In the genomic region with DNA sequence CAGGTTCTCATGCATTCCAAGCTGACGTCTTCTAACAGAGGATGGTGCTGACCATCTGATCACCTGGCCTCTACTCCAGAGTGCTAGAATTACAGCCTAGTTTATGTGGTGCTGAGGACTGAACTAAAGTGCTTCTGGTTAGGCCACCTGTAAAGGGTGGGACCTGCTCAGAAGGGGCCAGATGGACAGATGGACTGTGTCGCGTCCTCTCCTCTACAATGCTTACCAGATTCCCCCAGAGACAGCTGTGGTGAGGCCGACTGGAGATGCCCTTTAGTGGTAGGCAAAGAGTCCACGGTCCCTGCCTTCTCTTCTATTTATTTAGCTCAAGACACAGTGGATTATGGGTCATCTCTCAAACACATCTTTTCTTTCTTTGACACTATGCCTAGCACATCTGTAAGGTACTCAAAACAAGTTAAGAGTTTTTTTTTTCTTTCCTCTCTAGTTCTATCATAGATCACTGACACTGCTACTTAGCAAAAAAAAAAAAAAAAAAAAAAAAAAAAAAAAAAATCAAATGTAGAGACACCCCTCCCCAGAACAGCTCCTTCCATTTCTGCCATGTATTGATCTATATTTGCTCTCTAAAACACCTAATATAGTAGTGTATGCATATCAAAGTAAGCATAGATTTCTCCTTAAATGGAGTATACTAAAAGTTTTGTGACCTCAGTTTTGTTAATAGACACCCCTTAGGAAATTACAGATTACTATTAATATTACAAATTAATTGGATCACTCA, we compare ENCODE assay signal across 18 mouse cellular contexts. TPM values are rescaled to one million over a fixed set of nuclear protein-coding genes. Genes with fewer than 3 reads are reported as not detected.
DNase-seq lines count a peak whose midpoint lies in the region; ATAC-seq and TF ChIP-seq lines count a peak whose summit lies in the region.
"Had no signal": no experiment of that assay in that cellular context is flagged by ENCODE, and none has a peak within 500 bp of the region (broad histone marks: within the 10 kb centered on the region; RNA-seq: fewer than 3 reads in every experiment).

No protein-coding gene starts in this region.

- no peak overlapping the region for H3K4me3 ChIP-seq in forebrain, embryonic 11.5 days (ENCODE audit: low read depth, low read length)
- no peak overlapping the region for H3K4me3 ChIP-seq in forebrain, embryonic 15.5 days
- no peak overlapping the region for H3K4me3 ChIP-seq in heart, embryonic 14.5 days (ENCODE audit: control insufficient read depth in 1 of 2, insufficient read depth in 1 of 2, low read depth in 1 of 2, low read length in 2 of 2)
- H3K4me3 ChIP-seq in limb, embryonic 12.5 days (replicated peaks), result no peak overlapping the region
- H3K4me3 ChIP-seq in limb, embryonic 10.5 days, result no peak overlapping the region
- peak overlapping the region; percentile 44 for H3K4me3 ChIP-seq in myocyte
- H3K4me3 ChIP-seq: forebrain, embryonic 12.5 days; neural tube, embryonic 12.5 days had no signal

- peaks cover 76% of the 10 kb centered on the region for H3K79me2 ChIP-seq in myocyte (ENCODE audit: control insufficient read depth, insufficient read depth)

- WGBS in forebrain, embryonic 11.5 days, result 80% methylated on average over 5 of the region's 5 CpGs
- WGBS in forebrain, embryonic 15.5 days, result 89% methylated on average over 5 of the region's 5 CpGs
- 51% methylated on average over 5 of the region's 5 CpGs for WGBS in heart, embryonic 14.5 days
- 75% methylated on average over 5 of the region's 5 CpGs for WGBS in limb, embryonic 12.5 days
- 89% methylated on average over 5 of the region's 5 CpGs for WGBS in limb, embryonic 10.5 days

- H3K9ac ChIP-seq in forebrain, embryonic 11.5 days (ENCODE audit: low read length), result no peak overlapping the region
- H3K9ac ChIP-seq in forebrain, embryonic 15.5 days (replicated peaks), result no peak overlapping the region
- H3K9ac ChIP-seq in heart, embryonic 14.5 days (ENCODE audit: low read length), result peak overlapping the region; percentile 21; the same call in 1 of the 2 replicates
- 0 out of 2 replicates have a peak overlapping the region, but pooled peaks have one; percentile 34 for H3K9ac ChIP-seq in limb, embryonic 12.5 days (replicated peaks)
- H3K9ac ChIP-seq: forebrain, embryonic 12.5 days; neural tube, embryonic 12.5 days had no signal

- TF ChIP-seq POLR2A in myocyte (IDR thresholded peaks at IDR 0.05; ENCODE audit: insufficient read length, low read depth), result no peak

- H3K36me3 ChIP-seq in forebrain, embryonic 11.5 days (ENCODE audit: control insufficient read depth, insufficient read depth, low read length), result no peaks in the 10 kb centered on the region
- no peaks in the 10 kb centered on the region for H3K36me3 ChIP-seq in forebrain, embryonic 15.5 days
- no peaks in the 10 kb centered on the region for H3K36me3 ChIP-seq in heart, embryonic 14.5 days (ENCODE audit: control insufficient read depth, insufficient read depth, low read length)
- 0 out of 2 replicates have a peak, but pooled peaks cover 3% of the 10 kb centered on the region for H3K36me3 ChIP-seq in limb, embryonic 12.5 days
- no peaks in the 10 kb centered on the region for H3K36me3 ChIP-seq in limb, embryonic 10.5 days
- H3K36me3 ChIP-seq in myocyte (ENCODE audit: control insufficient read depth, insufficient read depth), result no peaks in the 10 kb centered on the region
- H3K36me3 ChIP-seq: forebrain, embryonic 12.5 days; neural tube, embryonic 12.5 days had no signal

- no peak overlapping the region for H3K27ac ChIP-seq in forebrain, embryonic 11.5 days (ENCODE audit: low read depth, low read length)
- H3K27ac ChIP-seq in forebrain, embryonic 15.5 days (replicated peaks), result no peak overlapping the region
- peak overlapping the region; percentile 29 to 64; a peak in 3 of 4 replicates for H3K27ac ChIP-seq in heart, embryonic 14.5 days (replicated peaks in 1 of 2; ENCODE audit: control insufficient read depth in 1 of 2, insufficient read depth in 1 of 2, low read depth in 2 of 2, low read length in 2 of 2)
- no peak overlapping the region for H3K27ac ChIP-seq in limb, embryonic 12.5 days
- H3K27ac ChIP-seq in limb, embryonic 10.5 days, result no peak overlapping the region
- H3K27ac ChIP-seq: forebrain, embryonic 12.5 days; left cerebral cortex, adult 2 months; neural tube, embryonic 12.5 days had no signal

- H3K4me2 ChIP-seq in forebrain, embryonic 11.5 days (ENCODE audit: low read depth, low read length, severe bottlenecking), result no peak overlapping the region
- no peak overlapping the region for H3K4me2 ChIP-seq in forebrain, embryonic 15.5 days (replicated peaks)
- peak overlapping the region; percentile 31 for H3K4me2 ChIP-seq in heart, embryonic 14.5 days (ENCODE audit: low read length)
- no peak overlapping the region for H3K4me2 ChIP-seq in limb, embryonic 12.5 days
- peak overlapping the region; percentile 42 for H3K4me2 ChIP-seq in myocyte (ENCODE audit: low read depth)
- H3K4me2 ChIP-seq: forebrain, embryonic 12.5 days had no signal

- peaks cover 2% of the 10 kb centered on the region; the same call in 1 of the 2 replicates for H3K4me1 ChIP-seq in forebrain, embryonic 11.5 days (replicated peaks; ENCODE audit: control insufficient read depth, insufficient read depth, low read length)
- H3K4me1 ChIP-seq in forebrain, embryonic 15.5 days, result peaks cover 16% of the 10 kb centered on the region
- peaks cover 18 to 33% of the 10 kb centered on the region in 2 experiments for H3K4me1 ChIP-seq in heart, embryonic 14.5 days (ENCODE audit: control insufficient read depth in 2 of 2, insufficient read depth in 2 of 2, low read length in 2 of 2)
- peaks cover 11% of the 10 kb centered on the region for H3K4me1 ChIP-seq in limb, embryonic 12.5 days (replicated peaks)
- peaks cover 23% of the 10 kb centered on the region for H3K4me1 ChIP-seq in limb, embryonic 10.5 days

- H3ac ChIP-seq in myocyte (ENCODE audit: control insufficient read depth, insufficient read length), result no peak overlapping the region

- intact Hi-C loops in heart, postnatal 25 days (cut with DNase I), result no loop called here

- no peak for ATAC-seq in forebrain, embryonic 11.5 days (replicated peaks; ENCODE audit: low FRiP score)
- ATAC-seq in forebrain, embryonic 15.5 days (replicated peaks), result no peak
- no peak for ATAC-seq in heart, embryonic 14.5 days (ENCODE audit: insufficient number of reproducible peaks, insufficient read depth, low FRiP score, low read depth)
- ATAC-seq in limb, embryonic 12.5 days (ENCODE audit: insufficient number of reproducible peaks, insufficient read depth, low FRiP score, low TSS enrichment, low read depth), result no peak
- ATAC-seq: hindbrain, postnatal 0 days; Patski had no signal

- DNase-seq in forebrain, embryonic 11.5 days (ENCODE audit: low spot score), result peak; percentile 44
- DNase-seq in heart, postnatal 25 days (ENCODE audit: low spot score), result no peak
- no peak for DNase-seq in limb, embryonic 10.5 days (ENCODE audit: low spot score)
- no peak for DNase-seq in adrenal gland, adult 8-10 months
- DNase-seq: liver; lung, adult 2 months; midbrain, embryonic 14.5 days; right cerebral cortex, postnatal 14 days; spleen, adult 18-20 months had no signal

- H3K9me3 ChIP-seq in forebrain, embryonic 11.5 days (ENCODE audit: control insufficient read depth, low read length), result no peaks in the 10 kb centered on the region
- H3K9me3 ChIP-seq in forebrain, embryonic 15.5 days, result no peaks in the 10 kb centered on the region
- no peaks in the 10 kb centered on the region for H3K9me3 ChIP-seq in heart, embryonic 14.5 days (ENCODE audit: control insufficient read depth, low read length)
- H3K9me3 ChIP-seq in limb, embryonic 12.5 days, result no peaks in the 10 kb centered on the region
- no peaks in the 10 kb centered on the region for H3K9me3 ChIP-seq in limb, embryonic 10.5 days (replicated peaks)
- H3K9me3 ChIP-seq: forebrain, embryonic 12.5 days; neural tube, embryonic 12.5 days had no signal

- no peaks in the 10 kb centered on the region for H3K27me3 ChIP-seq in forebrain, embryonic 11.5 days (ENCODE audit: control insufficient read depth, insufficient read depth, low read length)
- no peaks in the 10 kb centered on the region for H3K27me3 ChIP-seq in forebrain, embryonic 15.5 days
- no peaks in the 10 kb centered on the region for H3K27me3 ChIP-seq in heart, embryonic 14.5 days (ENCODE audit: control insufficient read depth, insufficient read depth, low read length)
- H3K27me3 ChIP-seq in limb, embryonic 12.5 days, result no peaks in the 10 kb centered on the region
- no peaks in the 10 kb centered on the region for H3K27me3 ChIP-seq in limb, embryonic 10.5 days (ENCODE audit: low read depth, poor library complexity, severe bottlenecking)
- no peaks in the 10 kb centered on the region for H3K27me3 ChIP-seq in myocyte (ENCODE audit: control insufficient read depth, insufficient read depth, insufficient read length)
- H3K27me3 ChIP-seq: forebrain, embryonic 12.5 days; neural tube, embryonic 12.5 days; Patski had no signal

RNA-seq across cellular contexts. Expression of gene Urgcp, which starts 23.1 kb away (rescaled TPM):
- polyA plus RNA-seq in forebrain, embryonic 11.5 days (2014; fragmentation: Nextera tagmentation; extraction: Ambion mirVana), result 19.1 and 20.1 TPM in 2 replicates
- 31.6 and 32.4 TPM in 2 replicates for polyA plus RNA-seq in forebrain, embryonic 15.5 days (2015; fragmentation: Nextera tagmentation; extraction: Ambion mirVana)
- polyA plus RNA-seq in heart, embryonic 14.5 days (2014; fragmentation: Nextera tagmentation; extraction: Ambion mirVana), result 19.9 and 22.1 TPM in 2 replicates
- 10 to 100 TPM; 56.7 to 68.6 TPM for total RNA-seq in heart, postnatal 25 days (2021)
- 24.6 and 25.7 TPM in 2 replicates for polyA plus RNA-seq in limb, embryonic 12.5 days (2016; fragmentation: Nextera tagmentation; extraction: Ambion mirVana)
- polyA plus RNA-seq in limb, embryonic 10.5 days (2016; fragmentation: Nextera tagmentation; extraction: Ambion mirVana), result 15.4 and 20.3 TPM in 2 replicates
- 21.3 TPM for polyA plus RNA-seq in myocyte (2012; fragmentation: generic; extraction: Trizol)
- total RNA-seq in adrenal gland, adult 8-10 months (2022), result 10 to 100 TPM; 63.6 to 83.8 (median 65.6) TPM

RNA-seq across cellular contexts. Expression of gene Mrps24, which starts 23.6 kb away (rescaled TPM):
- polyA plus RNA-seq in forebrain, embryonic 11.5 days (2014; fragmentation: Nextera tagmentation; extraction: Ambion mirVana), result 166 TPM in 2 replicates
- 177 and 180 TPM in 2 replicates for polyA plus RNA-seq in forebrain, embryonic 15.5 days (2015; fragmentation: Nextera tagmentation; extraction: Ambion mirVana)
- polyA plus RNA-seq in heart, embryonic 14.5 days (2014; fragmentation: Nextera tagmentation; extraction: Ambion mirVana), result 219 and 235 TPM in 2 replicates
- total RNA-seq in heart, postnatal 25 days (2021), result 100 to 1,000 TPM; 145 to 152 TPM
- 168 and 177 TPM in 2 replicates for polyA plus RNA-seq in limb, embryonic 12.5 days (2016; fragmentation: Nextera tagmentation; extraction: Ambion mirVana)
- polyA plus RNA-seq in limb, embryonic 10.5 days (2016; fragmentation: Nextera tagmentation; extraction: Ambion mirVana), result 155 and 158 TPM in 2 replicates
- polyA plus RNA-seq in myocyte (2012; fragmentation: generic; extraction: Trizol), result 139 TPM
- total RNA-seq in adrenal gland, adult 8-10 months (2022), result 100 to 1,000 TPM; 102 to 222 (median 154) TPM

RNA-seq across cellular contexts. Expression of gene Dbnl, which starts 49.2 kb away (rescaled TPM):
- 152 and 157 TPM in 2 replicates for polyA plus RNA-seq in forebrain, embryonic 11.5 days (2014; fragmentation: Nextera tagmentation; extraction: Ambion mirVana)
- 138 and 140 TPM in 2 replicates for polyA plus RNA-seq in forebrain, embryonic 15.5 days (2015; fragmentation: Nextera tagmentation; extraction: Ambion mirVana)
- 65.6 and 71.2 TPM in 2 replicates for polyA plus RNA-seq in heart, embryonic 14.5 days (2014; fragmentation: Nextera tagmentation; extraction: Ambion mirVana)
- 10 to 100 TPM; 26.1 to 27.2 TPM for total RNA-seq in heart, postnatal 25 days (2021)
- polyA plus RNA-seq in limb, embryonic 12.5 days (2016; fragmentation: Nextera tagmentation; extraction: Ambion mirVana), result 122 and 123 TPM in 2 replicates
- 125 and 131 TPM in 2 replicates for polyA plus RNA-seq in limb, embryonic 10.5 days (2016; fragmentation: Nextera tagmentation; extraction: Ambion mirVana)
- 71.0 TPM for polyA plus RNA-seq in myocyte (2012; fragmentation: generic; extraction: Trizol)
- 10 to 100 TPM; 70.7 to 98.8 (median 74.0) TPM for total RNA-seq in adrenal gland, adult 8-10 months (2022)

Comparison
In these comparisons a context has a peak if more than half of its experiments do, and no peak if none do; other contexts are left out.
1. H3K27ac ChIP-seq: peak in heart, embryonic 14.5 days (2 of 2); none in forebrain, embryonic 11.5 days (single experiment), forebrain, embryonic 15.5 days (single experiment), limb, embryonic 12.5 days (single experiment) and limb, embryonic 10.5 days (single experiment).
2. H3K4me2 ChIP-seq: peak in heart, embryonic 14.5 days (single experiment) and myocyte (single experiment); none in forebrain, embryonic 11.5 days (single experiment), forebrain, embryonic 15.5 days (single experiment) and limb, embryonic 12.5 days (single experiment).
3. H3K9ac ChIP-seq: peak in heart, embryonic 14.5 days (single experiment) and limb, embryonic 12.5 days (single experiment); none in forebrain, embryonic 11.5 days (single experiment) and forebrain, embryonic 15.5 days (single experiment).